Mouse (Mus musculus): ENCODE measurements around the gene Armh2. TPM values are rescaled to one million over a fixed set of nuclear protein-coding genes. Genes with fewer than 3 reads are reported as not detected.
"Not testable (repeated sequence)": the region's sequence is repeated elsewhere in the genome, so short reads cannot be mapped to it uniquely, and the experiment has no call there.

Armh2 gene
- total RNA-seq, 2 experiments from 2014 or later = not detected

- ATAC-seq (replicated peaks; ENCODE audit: low FRiP score, poor library complexity, severe bottlenecking) = no peak
These were observed 15.7 kb downstream of the Armh2 start for GRCm38 (mm10) chr13:24756756-24757155.

GRCm38 (mm10) chr13:24757820-24758564 is 17.0 kb downstream of the Armh2 start:
- no peak for ATAC-seq (replicated peaks; ENCODE audit: low FRiP score, poor library complexity, severe bottlenecking)

- no peak for ATAC-seq (replicated peaks; ENCODE audit: low FRiP score, poor library complexity, severe bottlenecking)
These were observed 18.4 kb downstream of the Armh2 start for GRCm38 (mm10) chr13:24759451-24759850.

- no peak for ATAC-seq (replicated peaks; ENCODE audit: low FRiP score, poor library complexity, severe bottlenecking)
These were observed 19.4 kb downstream of the Armh2 start for GRCm38 (mm10) chr13:24760351-24760870.

GRCm38 (mm10) chr13:24761083-24761402 is 20.0 kb downstream of the Armh2 start:
- no peak for ATAC-seq (replicated peaks; ENCODE audit: low FRiP score, poor library complexity, severe bottlenecking)

GRCm38 (mm10) chr13:24761403-24762227 is 20.6 kb downstream of the Armh2 start, which contains the start of gene Gmnn:
Gene Gmnn (minus strand): TSS chr13:24761923.
- ATAC-seq (replicated peaks; ENCODE audit: low FRiP score, poor library complexity, severe bottlenecking) = peak; percentile 95

- ATAC-seq (replicated peaks; ENCODE audit: low FRiP score, poor library complexity, severe bottlenecking) = no peak
These were observed 21.2 kb downstream of the Armh2 start for GRCm38 (mm10) chr13:24762254-24762653.

- ATAC-seq (replicated peaks; ENCODE audit: low FRiP score, poor library complexity, severe bottlenecking) = not testable (repeated sequence)
These were observed 26.8 kb downstream of the Armh2 start for GRCm38 (mm10) chr13:24767809-24768208.

GRCm38 (mm10) chr13:24771482-24771881 is 30.4 kb downstream of the Armh2 start:
- ATAC-seq (replicated peaks; ENCODE audit: low FRiP score, poor library complexity, severe bottlenecking) = not testable (repeated sequence)

GRCm38 (mm10) chr13:24776146-24776844 is 35.3 kb downstream of the Armh2 start:
- ATAC-seq (replicated peaks; ENCODE audit: low FRiP score, poor library complexity, severe bottlenecking) = peak; percentile 77

- ATAC-seq (replicated peaks; ENCODE audit: low FRiP score, poor library complexity, severe bottlenecking) = no peak
These were observed 37.0 kb downstream of the Armh2 start for GRCm38 (mm10) chr13:24778026-24778425.

GRCm38 (mm10) chr13:24778706-24779380 is 37.8 kb downstream of the Armh2 start:
- no peak for ATAC-seq (replicated peaks; ENCODE audit: low FRiP score, poor library complexity, severe bottlenecking)

GRCm38 (mm10) chr13:24781916-24782315 is 40.9 kb downstream of the Armh2 start:
- no peak for ATAC-seq (replicated peaks; ENCODE audit: low FRiP score, poor library complexity, severe bottlenecking)

GRCm38 (mm10) chr13:24786014-24786490 is 45.0 kb downstream of the Armh2 start:
- ATAC-seq (replicated peaks; ENCODE audit: low FRiP score, poor library complexity, severe bottlenecking) = no peak

- ATAC-seq (replicated peaks; ENCODE audit: low FRiP score, poor library complexity, severe bottlenecking) = no peak
These were observed 46.4 kb downstream of the Armh2 start for GRCm38 (mm10) chr13:24787477-24787876.

GRCm38 (mm10) chr13:24791349-24791748 is 50.3 kb downstream of the Armh2 start:
- ATAC-seq (replicated peaks; ENCODE audit: low FRiP score, poor library complexity, severe bottlenecking) = no peak

GRCm38 (mm10) chr13:24792411-24793045 is 51.5 kb downstream of the Armh2 start:
- no peak for ATAC-seq (replicated peaks; ENCODE audit: low FRiP score, poor library complexity, severe bottlenecking)
